Mouse (Mus musculus) layer of hippocampus, adult 11-12 months (tissue): ENCODE data around the gene Ccl2.

Experiments
- DNase-seq: peaks from one replicate; pipeline ENCODE4 v3.0.0; 2022; ENCODE audit warnings: low spot score

The Ccl2 gene

DNA sequence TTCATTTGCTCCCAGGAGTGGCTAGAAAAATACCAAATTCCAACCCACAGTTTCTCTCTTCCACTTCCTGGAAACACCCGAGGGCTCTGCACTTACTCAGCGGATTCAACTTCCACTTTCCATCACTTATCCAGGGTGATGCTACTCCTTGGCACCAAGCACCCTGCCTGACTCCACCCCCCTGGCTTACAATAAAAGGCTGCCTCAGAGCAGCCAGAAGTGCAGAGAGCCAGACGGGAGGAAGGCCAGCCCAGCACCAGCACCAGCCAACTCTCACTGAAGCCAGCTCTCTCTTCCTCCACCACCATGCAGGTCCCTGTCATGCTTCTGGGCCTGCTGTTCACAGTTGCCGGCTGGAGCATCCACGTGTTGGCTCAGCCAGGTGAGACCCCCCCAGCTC lies at the start of gene Ccl2:
TSS of gene Ccl2 (plus strand) at position 216 of the 400 bp plus-strand sequence.
- peak; percentile 79 for DNase-seq

GRCm38 (mm10) chr11:81996172-81996841 lies 39.1 kb upstream of the Ccl2 start:
- DNase-seq, result peak; percentile 87

GRCm38 (mm10) chr11:81997085-81997484 lies 38.3 kb upstream of the Ccl2 start:
- no peak for DNase-seq

DNA sequence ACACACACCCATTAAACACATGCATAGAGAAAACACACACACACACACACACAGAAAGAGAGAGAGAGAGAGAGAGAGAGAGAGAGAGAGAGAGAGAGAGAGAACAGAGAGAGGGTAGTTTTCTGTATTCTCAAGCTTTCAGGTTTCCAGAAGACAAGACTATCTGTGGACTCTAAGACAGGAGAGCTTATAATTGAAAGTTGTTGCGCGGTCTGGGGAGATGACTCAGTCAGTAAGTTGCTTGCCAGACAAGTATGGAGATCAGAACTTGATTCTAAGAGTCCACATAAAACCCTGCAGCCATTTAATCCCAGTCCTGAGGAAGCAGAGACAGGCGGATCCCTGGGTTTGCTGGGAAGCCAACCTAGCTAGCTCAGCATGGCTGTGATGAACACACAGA lies 36.7 kb upstream of the Ccl2 start:
- no peak for DNase-seq

GRCm38 (mm10) chr11:81999469-81999868 lies 35.9 kb upstream of the Ccl2 start:
- no peak for DNase-seq

- no peak for DNase-seq
Observed at GRCm38 (mm10) chr11:82000581-82000980, 34.8 kb upstream of the Ccl2 start.

DNA sequence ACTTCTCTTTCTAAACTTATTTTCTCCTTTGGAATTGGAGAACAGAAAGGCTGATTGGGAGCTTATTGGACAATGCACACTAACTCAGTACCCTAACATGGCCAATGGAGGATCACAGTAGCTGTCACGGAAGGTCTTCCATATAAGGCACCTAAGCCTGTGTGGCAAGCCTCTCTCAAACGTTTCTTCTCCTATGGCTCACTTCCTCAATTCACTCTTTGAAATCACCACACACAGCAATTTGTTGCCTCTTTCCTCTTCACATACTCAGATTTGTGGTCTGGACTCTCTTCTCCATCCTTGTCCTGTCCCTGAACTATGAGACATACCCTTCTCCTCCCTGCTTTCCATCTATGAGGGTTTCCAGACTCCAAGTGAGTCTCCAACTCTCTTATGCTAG lies 30.6 kb upstream of the Ccl2 start:
- DNase-seq, result no peak

- DNase-seq, result peak; percentile 36
Observed at GRCm38 (mm10) chr11:82006796-82007423, 28.5 kb upstream of the Ccl2 start.

DNA sequence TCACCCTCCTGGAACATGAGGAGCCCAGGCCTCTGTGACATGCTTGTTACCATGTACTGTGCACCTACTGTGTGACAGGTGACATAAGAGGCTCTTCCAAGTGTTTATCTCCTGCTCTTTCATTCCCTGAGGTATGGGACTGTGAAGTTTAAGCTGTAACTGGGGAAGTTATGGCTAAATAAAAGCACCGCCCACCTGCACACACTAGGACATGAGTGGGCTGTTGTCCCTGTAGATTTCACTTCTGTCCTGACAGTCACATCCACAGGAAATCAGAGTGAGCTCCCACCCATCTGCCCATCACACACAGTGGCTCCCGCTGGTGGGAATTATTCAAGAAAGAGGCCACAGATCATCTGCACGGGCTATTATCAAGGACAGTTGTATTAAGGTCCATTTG lies 25.3 kb upstream of the Ccl2 start:
- DNase-seq, result no peak

DNA sequence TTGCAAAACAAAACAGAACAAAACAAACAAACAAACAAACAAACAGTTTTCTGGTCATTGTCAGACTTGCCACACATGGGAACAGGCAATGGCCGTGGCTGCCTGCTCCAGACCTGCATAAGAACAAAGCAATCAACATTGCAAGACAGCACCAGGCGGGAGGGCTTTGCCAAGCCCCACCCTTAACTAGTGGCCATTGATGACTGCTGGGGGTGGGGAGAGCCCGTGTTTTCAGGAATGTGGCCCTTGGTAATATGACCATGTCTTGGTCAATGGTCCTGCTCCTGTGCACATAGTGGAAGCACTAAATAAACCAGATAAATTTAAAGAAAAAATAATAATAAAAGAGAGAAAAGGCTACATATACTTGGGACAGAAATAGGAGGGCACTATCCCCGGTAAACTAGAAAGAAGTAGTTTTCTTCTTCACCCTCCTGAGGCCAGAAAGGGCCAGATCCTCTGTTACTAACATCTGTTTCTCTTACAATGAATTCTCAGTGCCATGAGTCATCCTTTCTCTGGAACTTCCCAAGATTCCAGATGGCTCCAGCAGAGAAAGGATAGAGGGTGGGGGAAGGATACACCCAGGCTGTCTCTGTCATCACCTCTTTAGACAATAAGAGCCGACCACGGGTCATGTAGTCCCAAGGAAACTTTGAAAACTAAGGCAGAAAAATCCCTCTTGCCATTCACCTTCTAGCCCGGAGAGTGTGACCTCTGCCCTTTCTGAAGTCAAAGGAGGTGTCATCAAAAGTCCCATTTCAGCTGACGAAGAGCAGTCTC lies 23.8 kb upstream of the Ccl2 start:
- DNase-seq, result no peak

DNA sequence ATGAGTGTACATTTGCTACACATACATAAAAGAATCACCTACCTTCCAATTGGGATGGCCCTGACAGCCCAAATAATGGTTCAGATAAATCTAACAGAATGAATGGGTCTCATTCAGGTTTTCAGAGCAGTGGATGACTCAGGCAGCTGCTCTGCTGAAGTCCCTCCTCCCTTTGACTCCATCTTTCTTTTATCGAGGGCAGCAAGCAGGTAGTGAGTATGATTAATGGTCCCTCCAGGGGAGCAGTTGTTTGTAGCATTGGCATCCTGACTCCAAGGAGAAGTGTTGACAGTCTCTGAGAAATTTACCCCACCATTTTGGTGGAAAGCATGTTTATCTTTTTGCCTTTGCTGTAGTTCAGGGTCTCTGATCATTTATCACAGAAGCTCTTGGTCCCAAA lies 21.6 kb upstream of the Ccl2 start:
- no peak for DNase-seq

GRCm38 (mm10) chr11:82015066-82015465 lies 20.3 kb upstream of the Ccl2 start:
- DNase-seq, result no peak

GRCm38 (mm10) chr11:82016181-82016780 lies 19.1 kb upstream of the Ccl2 start:
- no peak for DNase-seq

- DNase-seq, result no peak
Observed at GRCm38 (mm10) chr11:82019389-82019788, 16.0 kb upstream of the Ccl2 start.

GRCm38 (mm10) chr11:82019793-82020192 lies 15.6 kb upstream of the Ccl2 start:
- DNase-seq, result no peak

DNA sequence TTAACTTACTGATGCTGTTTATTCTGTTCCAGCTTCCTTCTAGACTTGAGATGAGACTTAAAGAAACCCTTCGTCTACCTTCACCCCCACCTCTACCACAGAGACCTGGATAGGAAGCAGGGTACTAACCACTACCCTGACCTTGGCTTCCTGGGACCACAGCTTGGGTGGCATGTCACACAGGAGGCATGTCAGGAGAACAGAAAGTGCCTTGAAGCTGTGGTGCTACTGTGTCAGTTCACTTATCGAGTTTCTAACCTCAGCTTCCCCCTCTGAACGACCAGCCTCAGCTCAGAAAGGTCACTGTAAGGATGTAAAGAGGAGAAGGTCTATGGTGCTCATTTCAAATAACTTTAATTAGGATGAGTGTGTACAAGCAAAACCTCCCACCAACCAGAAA lies 14.0 kb upstream of the Ccl2 start:
- no peak for DNase-seq

- DNase-seq, result no peak
Observed at GRCm38 (mm10) chr11:82022504-82023056, 12.8 kb upstream of the Ccl2 start.

- DNase-seq, result no peak
Observed at GRCm38 (mm10) chr11:82023769-82024168, 11.6 kb upstream of the Ccl2 start.

DNA sequence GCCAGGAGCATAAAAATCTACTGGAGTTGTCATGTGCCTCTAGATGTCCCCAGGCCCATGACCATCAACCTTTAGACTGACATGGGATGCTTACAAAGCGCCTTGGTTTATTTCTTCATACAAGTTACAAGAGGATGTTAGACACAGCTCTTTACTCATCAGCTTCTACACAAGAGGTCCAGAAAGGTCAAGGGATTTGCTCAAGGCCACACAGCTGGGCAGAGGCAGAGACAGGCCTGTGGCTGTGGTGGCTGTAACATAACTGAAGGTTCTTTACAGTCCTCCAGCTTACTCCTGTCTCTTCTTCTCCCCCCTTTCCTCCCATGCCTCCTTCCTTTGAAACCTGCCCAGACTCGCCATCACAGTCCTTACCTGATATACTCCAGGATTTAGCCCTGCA lies 5.2 kb upstream of the Ccl2 start:
- no peak for DNase-seq

DNA sequence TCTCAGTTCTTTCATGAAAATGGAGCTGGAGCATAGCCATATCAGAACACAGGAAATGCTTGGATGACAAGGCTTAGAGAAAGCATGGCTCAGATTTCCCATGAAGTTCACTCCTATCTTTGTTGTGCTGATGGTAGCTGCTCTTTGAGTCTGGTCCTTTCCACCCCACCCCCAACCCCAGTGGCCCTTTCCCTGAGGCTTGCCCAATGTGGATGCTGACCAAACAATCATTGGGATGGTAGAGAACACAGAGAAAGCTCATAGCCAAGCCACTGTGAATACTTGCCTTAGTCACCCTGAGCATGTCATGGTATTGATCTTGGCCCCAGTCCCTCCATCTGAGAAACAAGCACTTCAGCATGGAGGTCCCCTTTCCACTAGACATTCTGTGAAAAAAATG lies 3.2 kb upstream of the Ccl2 start:
- DNase-seq, result no peak

DNA sequence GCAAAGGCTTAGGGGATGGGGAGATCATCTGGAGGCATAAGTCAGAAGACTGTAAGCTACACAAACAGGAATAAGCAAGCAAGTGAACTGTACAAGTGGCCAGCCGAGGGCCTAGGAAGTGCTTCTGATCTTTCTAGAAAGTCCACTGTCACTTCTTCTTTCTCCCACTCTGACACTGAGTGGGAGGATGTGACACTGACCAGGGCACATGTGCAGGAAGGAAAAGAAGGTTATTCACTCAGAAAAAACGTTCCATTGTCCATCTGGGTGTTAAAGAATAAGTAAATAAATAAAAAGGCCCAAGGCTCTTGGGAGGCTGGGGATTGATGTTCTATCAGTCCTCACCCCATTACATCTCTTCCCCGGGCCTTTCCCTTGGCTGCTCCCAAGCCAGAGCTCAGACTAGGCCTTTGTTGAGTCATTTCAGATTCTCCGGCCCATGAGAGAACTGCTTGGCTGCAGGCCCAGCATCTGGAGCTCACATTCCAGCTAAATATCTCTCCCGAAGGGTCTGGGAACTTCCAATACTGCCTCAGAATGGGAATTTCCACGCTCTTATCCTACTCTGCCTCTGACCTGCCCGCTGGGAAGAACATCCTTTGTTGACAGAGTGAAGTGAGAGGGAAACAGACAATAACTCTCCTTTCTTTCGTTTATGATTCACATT lies 2.6 kb upstream of the Ccl2 start:
- peak; percentile 19 for DNase-seq

GRCm38 (mm10) chr11:82034446-82034845 lies 925 bp upstream of the Ccl2 start:
- DNase-seq, result no peak
